Mouse (Mus musculus): ENCODE results near the gene Med6. TPM values are rescaled to one million over a fixed set of nuclear protein-coding genes. Genes with fewer than 3 reads are reported as not detected.
"Not testable (repeated sequence)": the region's sequence is repeated elsewhere in the genome, so short reads cannot be mapped to it uniquely, and the experiment has no call there.

Gene Med6
- polyA plus RNA-seq, 1 experiment from 2014 or later = 85.2 TPM

- H3K27me3 ChIP-seq (ENCODE audit: low read depth, poor library complexity, severe bottlenecking); H3K36me3 ChIP-seq; H3K4me3 ChIP-seq; H3K27ac ChIP-seq (replicated peaks); H3K9me3 ChIP-seq (replicated peaks); DNase-seq (ENCODE audit: low spot score): not testable (repeated sequence)
- peaks cover 20% of the 10 kb centered on the region for H3K4me1 ChIP-seq
- 67% methylated on average over 8 of the region's 8 CpGs for WGBS
Measured at GRCm38 (mm10) chr12:81530587-81530986, 64.2 kb downstream of the Med6 start.

Other genes with a start within 250 kb of the Med6 start
- gene Gm4787, start 215.5 kb downstream of the Med6 start, polyA plus RNA-seq (2016; fragmentation: Nextera tagmentation; extraction: Ambion mirVana) = 0.17 and 0.23 TPM in 2 replicates
- gene Adam4, start 173.1 kb downstream of the Med6 start, polyA plus RNA-seq (2016; fragmentation: Nextera tagmentation; extraction: Ambion mirVana) = 0.47 and 0.49 TPM in 2 replicates
- gene Cox16, start 109.9 kb downstream of the Med6 start, polyA plus RNA-seq (2016; fragmentation: Nextera tagmentation; extraction: Ambion mirVana) = 125 and 129 TPM in 2 replicates
- 29.4 and 30.6 TPM in 2 replicates for gene Gm20498, start 62.1 kb downstream of the Med6 start, polyA plus RNA-seq (2016; fragmentation: Nextera tagmentation; extraction: Ambion mirVana)
- 34.2 and 38.6 TPM in 2 replicates for gene Synj2bp, start 62.1 kb downstream of the Med6 start, polyA plus RNA-seq (2016; fragmentation: Nextera tagmentation; extraction: Ambion mirVana)
- 0.27 and 0.38 TPM in 2 replicates for gene Adam21, start 26.5 kb downstream of the Med6 start, polyA plus RNA-seq (2016; fragmentation: Nextera tagmentation; extraction: Ambion mirVana)
- 2.0 and 2.6 TPM in 2 replicates for gene Ttc9, start 36.2 kb upstream of the Med6 start, polyA plus RNA-seq (2016; fragmentation: Nextera tagmentation; extraction: Ambion mirVana)
- gene Map3k9, start 186.2 kb upstream of the Med6 start, polyA plus RNA-seq (2016; fragmentation: Nextera tagmentation; extraction: Ambion mirVana) = 0.72 and 1.2 TPM in 2 replicates

All from midbrain, embryonic 10.5 days (tissue).